Mouse (Mus musculus) stomach, embryonic 16.5 days (tissue): ENCODE results near the gene Fhl2. TPM values are rescaled to one million over a fixed set of nuclear protein-coding genes. Genes with fewer than 3 reads are reported as not detected.

Experiments used
- ATAC-seq: fragments of 200-750 bp; cut with Nextera tagmentation; 2 replicates; pipeline ENCODE4 v1.8.0; 2017; ENCODE audit warnings: moderate number of reproducible peaks, moderate TSS enrichment; ENCODE audit not compliant: insufficient read depth, low FRiP score
- H3K27ac ChIP-seq: fragments of 300-500 bp; sonication (generic); 2 replicates; pipeline ENCODE4 v1.5.1; 2014; ENCODE audit warnings: low read length
- H3K27me3 ChIP-seq: fragments of 300-500 bp; sonication (generic); 2 replicates; pipeline ENCODE4 v1.6.1; 2014; ENCODE audit warnings: low read length, control low read depth, mixed read lengths; ENCODE audit not compliant: control insufficient read depth, insufficient read depth
- H3K36me3 ChIP-seq: fragments of 300-500 bp; sonication (generic); 2 replicates; pipeline ENCODE4 v1.6.1; 2014; ENCODE audit warnings: low read length; ENCODE audit not compliant: control insufficient read depth, insufficient read depth
- H3K4me1 ChIP-seq: fragments of 300-500 bp; sonication (generic); 2 replicates; pipeline ENCODE4 v1.6.1; 2014; ENCODE audit warnings: low read length, control low read depth, mixed read lengths; ENCODE audit not compliant: control insufficient read depth, insufficient read depth
- H3K4me2 ChIP-seq: fragments of 300-500 bp; sonication (generic); 2 replicates; pipeline ENCODE4 v1.6.1; 2014; ENCODE audit warnings: low read depth, low read length, mixed read lengths
- H3K4me3 ChIP-seq: fragments of 300-500 bp; sonication (generic); replicated peaks from 2 replicates; pipeline ENCODE4 v1.5.1; 2014; ENCODE audit warnings: mild to moderate bottlenecking, low read length
- H3K9ac ChIP-seq: fragments of 300-500 bp; sonication (generic); 2 replicates; pipeline ENCODE4 v1.6.1; 2014; ENCODE audit warnings: low read length
- H3K9me3 ChIP-seq: fragments of 300-500 bp; sonication (generic); replicated peaks from 2 replicates; pipeline ENCODE4 v1.6.1; 2016; ENCODE audit warnings: low read length, control low read depth; ENCODE audit not compliant: control insufficient read depth
- WGBS: fragments of 180-500 bp; shearing (Covaris S2); extraction: QIAGEN DNeasy Blood & Tissue Kit; methylation state at CpG from one replicate; pipeline ENCODE4 v1.1.7; 2014; 5-methylcytosine and 5-hydroxymethylcytosine counted together
- polyA plus RNA-seq: library from polyadenylated mRNA; unstranded; fragments of >200 nt; fragmentation: Nextera tagmentation; extraction: Ambion mirVana; gene quantifications from 2 replicates; pipeline ENCODE4 v1.2.1, GENCODE M21; 2015

Fhl2 gene
- polyA plus RNA-seq, 1 experiment from 2014 or later = 91.2 TPM

DNA sequence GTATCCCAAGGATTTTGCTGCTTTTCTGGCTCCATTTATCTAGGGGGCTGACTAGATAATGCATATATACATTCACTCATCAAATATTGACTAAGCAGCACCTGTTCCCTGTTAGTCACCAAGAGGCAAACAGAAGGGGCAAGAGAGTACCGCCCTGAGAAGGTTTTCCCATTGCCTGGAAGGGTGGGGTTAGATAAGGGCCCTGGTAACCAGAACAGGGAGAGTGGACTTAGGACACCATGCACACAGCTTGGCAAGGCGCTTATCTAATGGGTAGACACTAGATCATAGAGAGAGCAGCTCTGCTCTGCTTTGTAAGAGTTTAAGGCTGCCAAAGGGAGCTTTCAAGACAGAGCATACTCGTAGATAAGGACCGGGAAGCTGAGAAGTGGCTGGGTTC is 44.2 kb downstream of the Fhl2 start:
- Histone ChIP-seq H3K27ac (peak overlapping the region; percentile 81), H3K4me1 (peaks cover 27% of the 10 kb centered on the region), H3K27me3 (no peaks in the 10 kb centered on the region), H3K4me2 (no peak overlapping the region), H3K9me3 (0 out of 2 replicates have a peak, but pooled peaks cover 4% of the 10 kb centered on the region), H3K4me3 (no peak overlapping the region), H3K36me3 (peaks cover 4% of the 10 kb centered on the region; the same call in 1 of the 2 replicates), H3K9ac (no peak overlapping the region)
- 59% methylated on average over 4 of the region's 4 CpGs for WGBS
- peak; percentile 92 for ATAC-seq

DNA sequence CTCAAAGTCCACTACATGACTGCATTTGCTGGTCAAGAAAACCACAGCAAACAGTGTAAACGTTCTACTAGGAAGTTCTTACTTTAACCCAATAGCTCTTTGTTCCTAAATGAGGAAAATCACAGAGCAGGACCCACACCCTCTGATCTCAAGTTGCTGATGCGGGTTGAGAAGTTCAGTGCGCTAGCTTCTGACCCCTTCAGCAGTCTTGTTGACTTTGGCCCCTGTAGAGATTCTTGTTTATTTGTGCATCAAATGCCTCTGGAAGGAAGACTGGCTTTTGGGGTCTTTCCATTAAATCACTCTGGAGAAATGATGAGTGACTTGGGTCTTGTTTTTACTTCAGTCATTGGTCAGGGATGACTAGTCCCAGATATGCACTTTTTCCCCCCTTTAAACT is 46.6 kb downstream of the Fhl2 start:
- Histone ChIP-seq H3K27ac (no peak overlapping the region), H3K4me2 (no peak overlapping the region), H3K27me3 (no peaks in the 10 kb centered on the region), H3K9me3 (no peaks in the 10 kb centered on the region), H3K9ac (no peak overlapping the region), H3K4me1 (peaks cover 25% of the 10 kb centered on the region), H3K4me3 (no peak overlapping the region), H3K36me3 (no peaks in the 10 kb centered on the region)
- no peak for ATAC-seq
- WGBS = 44% methylated on average over 3 of the region's 3 CpGs

DNA sequence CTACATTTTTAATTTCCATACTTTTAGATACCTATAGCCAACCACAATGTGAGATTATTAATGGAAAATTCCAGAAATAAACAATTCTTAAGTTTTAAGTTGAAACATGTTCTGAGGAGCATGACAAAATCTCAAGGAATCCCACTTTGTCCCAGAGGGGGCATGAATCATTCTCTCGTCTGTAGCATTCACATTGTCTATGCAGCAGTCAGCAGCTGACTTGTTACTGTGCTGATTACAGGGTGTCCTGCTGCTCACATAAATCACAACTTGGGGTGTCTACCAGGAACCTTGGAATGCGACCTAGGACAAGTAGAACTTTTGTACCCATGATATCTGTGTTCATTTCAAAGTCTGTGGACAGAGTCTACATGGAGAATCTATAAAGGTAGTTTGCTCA is 49.3 kb downstream of the Fhl2 start:
- WGBS = 61% methylated on average over 2 of the region's 2 CpGs
- peaks cover 23% of the 10 kb centered on the region for H3K4me1 ChIP-seq
- H3K4me2 ChIP-seq = no peak overlapping the region
- H3K27ac ChIP-seq = no peak overlapping the region
- H3K9me3 ChIP-seq = no peaks in the 10 kb centered on the region
- no peaks in the 10 kb centered on the region for H3K36me3 ChIP-seq
- no peak overlapping the region for H3K9ac ChIP-seq
- H3K27me3 ChIP-seq = no peaks in the 10 kb centered on the region
- no peak for ATAC-seq
- H3K4me3 ChIP-seq = no peak overlapping the region

DNA sequence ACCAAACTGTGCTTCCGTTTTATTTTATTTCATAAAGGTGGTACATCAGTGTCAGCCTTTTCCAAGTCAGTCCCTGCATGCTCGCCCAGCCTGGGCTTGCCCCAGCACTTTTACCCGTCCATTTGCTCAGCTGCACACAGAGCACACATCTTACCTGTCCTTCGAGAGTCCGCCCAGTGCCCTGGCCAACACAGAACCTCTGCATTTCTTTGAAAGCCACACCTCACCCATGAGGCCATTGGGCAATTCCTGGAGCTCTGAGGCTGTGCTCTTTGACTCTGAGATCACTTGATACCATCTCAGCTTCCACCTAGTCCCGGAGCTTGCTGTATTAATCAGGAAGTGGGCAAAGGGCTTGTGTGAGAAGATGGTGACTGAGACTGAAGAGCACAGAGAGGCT is 51.4 kb downstream of the Fhl2 start:
- Histone ChIP-seq H3K9me3 (no peaks in the 10 kb centered on the region), H3K27ac (peak overlapping the region; percentile 2; the same call in 1 of the 2 replicates), H3K4me2 (no peak overlapping the region), H3K36me3 (no peaks in the 10 kb centered on the region), H3K27me3 (no peaks in the 10 kb centered on the region), H3K4me1 (peaks cover 21% of the 10 kb centered on the region), H3K9ac (no peak overlapping the region), H3K4me3 (no peak overlapping the region)
- WGBS = 64% methylated on average over 6 of the region's 6 CpGs
- peak; percentile 42; the same call in 1 of the 2 replicates for ATAC-seq

DNA sequence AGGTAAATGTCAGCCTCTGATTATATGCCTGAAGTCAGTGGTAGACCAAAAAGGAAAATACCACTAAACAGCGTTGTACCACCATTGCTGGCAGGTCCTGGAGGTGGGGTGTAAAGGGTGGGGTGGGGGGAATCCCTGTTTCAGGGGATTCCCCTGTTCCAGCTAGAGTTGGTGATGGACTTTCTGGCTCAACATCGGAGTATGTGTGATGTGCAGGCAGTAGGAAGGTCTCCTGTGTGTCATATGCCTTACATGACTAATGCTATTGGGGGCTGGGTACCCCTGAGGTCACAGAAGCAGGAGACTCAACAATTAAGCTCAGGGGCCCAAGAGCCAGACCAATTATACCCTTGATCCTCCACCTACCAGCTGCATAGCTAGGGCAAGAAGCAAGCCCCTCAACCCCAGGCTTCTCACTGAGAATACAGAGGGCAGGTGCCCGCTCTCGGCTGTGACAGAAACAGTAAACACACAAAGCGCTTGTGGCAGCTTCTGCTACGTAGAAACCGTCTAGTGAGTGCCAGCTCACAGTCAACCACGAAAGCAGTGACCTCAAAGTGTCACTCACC is 52.4 kb downstream of the Fhl2 start:
- H3K9me3 ChIP-seq = no peaks in the 10 kb centered on the region
- no peak overlapping the region for H3K9ac ChIP-seq
- no peaks in the 10 kb centered on the region for H3K36me3 ChIP-seq
- ATAC-seq = no peak
- H3K27me3 ChIP-seq = no peaks in the 10 kb centered on the region
- 82% methylated on average over 8 of the region's 8 CpGs for WGBS
- H3K4me1 ChIP-seq = peaks cover 21% of the 10 kb centered on the region
- H3K4me3 ChIP-seq = no peak overlapping the region
- no peak overlapping the region for H3K4me2 ChIP-seq
- no peak overlapping the region for H3K27ac ChIP-seq

DNA sequence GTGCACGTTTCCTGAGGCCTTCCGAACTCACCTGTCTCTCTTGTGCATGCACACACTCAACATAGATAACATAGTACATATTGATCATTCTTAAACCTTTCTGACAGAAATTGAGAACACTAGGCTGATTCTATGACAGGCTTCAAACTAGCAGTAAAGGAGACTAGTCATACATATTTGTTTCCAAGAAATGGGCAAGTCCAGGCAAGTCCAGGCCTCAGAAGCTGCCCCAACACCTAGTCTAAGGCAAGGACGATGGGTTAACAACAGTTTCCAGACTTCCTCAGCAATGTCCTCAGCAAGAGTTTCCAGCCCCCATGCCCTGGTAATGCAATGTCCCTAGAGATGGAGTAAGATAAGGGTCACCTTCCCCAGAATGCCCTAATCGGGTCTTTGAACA is 53.0 kb downstream of the Fhl2 start:
- Histone ChIP-seq H3K4me2 (no peak overlapping the region), H3K4me1 (peaks cover 21% of the 10 kb centered on the region), H3K9ac (no peak overlapping the region), H3K27me3 (no peaks in the 10 kb centered on the region), H3K4me3 (no peak overlapping the region), H3K9me3 (no peaks in the 10 kb centered on the region), H3K27ac (no peak overlapping the region), H3K36me3 (peaks cover under 1% of the 10 kb centered on the region; the same call in 1 of the 2 replicates)
- 83% methylated on average over 4 of the region's 4 CpGs for WGBS
- ATAC-seq = no peak

DNA sequence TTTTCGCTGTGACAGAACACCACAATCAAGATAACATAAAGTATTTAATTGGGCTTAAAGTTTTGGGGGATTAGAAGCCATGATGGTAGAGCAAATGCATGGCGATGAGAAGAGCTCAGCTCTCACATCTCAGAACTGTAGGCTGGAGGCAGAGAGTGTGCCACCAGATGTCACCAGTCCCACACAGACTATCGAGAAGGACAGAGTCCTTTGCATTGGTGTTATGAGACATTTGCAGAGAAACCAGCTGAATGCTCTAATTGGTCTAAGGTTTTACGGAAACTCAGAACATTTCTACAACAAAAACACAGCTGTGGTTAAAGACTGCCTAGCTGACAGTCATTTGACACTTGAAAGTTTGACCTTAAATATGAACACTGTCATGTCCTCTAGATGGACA is 53.5 kb downstream of the Fhl2 start:
- H3K36me3 ChIP-seq = peaks cover 6% of the 10 kb centered on the region
- H3K4me1 ChIP-seq = peaks cover 21% of the 10 kb centered on the region
- no peak for ATAC-seq
- H3K9me3 ChIP-seq = no peaks in the 10 kb centered on the region
- H3K4me2 ChIP-seq = no peak overlapping the region
- H3K27me3 ChIP-seq = no peaks in the 10 kb centered on the region
- WGBS = 77% methylated on average over 4 of the region's 4 CpGs
- H3K4me3 ChIP-seq = no peak overlapping the region
- no peak overlapping the region for H3K9ac ChIP-seq
- H3K27ac ChIP-seq = no peak overlapping the region

DNA sequence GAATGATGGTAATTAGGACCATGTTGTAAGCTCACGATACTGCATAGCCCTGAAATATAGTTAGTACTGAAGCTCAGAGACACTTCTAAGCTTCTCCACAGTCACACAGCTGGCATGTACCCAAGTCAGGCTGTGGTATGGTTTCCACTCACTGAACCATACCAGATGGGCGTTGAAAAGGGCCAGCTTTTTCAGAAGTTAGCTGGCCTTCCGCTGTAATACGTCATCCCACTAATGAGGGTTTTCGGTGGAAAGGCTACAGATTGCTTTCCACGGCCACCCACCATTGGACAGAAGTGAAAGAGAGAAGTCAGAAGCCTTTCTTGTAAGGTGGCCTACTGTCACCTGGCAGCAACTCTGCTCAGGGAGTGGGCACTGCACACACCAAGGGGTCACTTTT is 53.9 kb downstream of the Fhl2 start:
- H3K4me2 ChIP-seq = no peak overlapping the region
- H3K9me3 ChIP-seq = no peaks in the 10 kb centered on the region
- ATAC-seq = no peak
- no peak overlapping the region for H3K4me3 ChIP-seq
- 75% methylated on average over 6 of the region's 6 CpGs for WGBS
- H3K27ac ChIP-seq = no peak overlapping the region; the same call in 1 of the 2 replicates
- H3K4me1 ChIP-seq = peaks cover 21% of the 10 kb centered on the region
- H3K27me3 ChIP-seq = no peaks in the 10 kb centered on the region
- no peak overlapping the region for H3K9ac ChIP-seq
- H3K36me3 ChIP-seq = peaks cover 7% of the 10 kb centered on the region

DNA sequence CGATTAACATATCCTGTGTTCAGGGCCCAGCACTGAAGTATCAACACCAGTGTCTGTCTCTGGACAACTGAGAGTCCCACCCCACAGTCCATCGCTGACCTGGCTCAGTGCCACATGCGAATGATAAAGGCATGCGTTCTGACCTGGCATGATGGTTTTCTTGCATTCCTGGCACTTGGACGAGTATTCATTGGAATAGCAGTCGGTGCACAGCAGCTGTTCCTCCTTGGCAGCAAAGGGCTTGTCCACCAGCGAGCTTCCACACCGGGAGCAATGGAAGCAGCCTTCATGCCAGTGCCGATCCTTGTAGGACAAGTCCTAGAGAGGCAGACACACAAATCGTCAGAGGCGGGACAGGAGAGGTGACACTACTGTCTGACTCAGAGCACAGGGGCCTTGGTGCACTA is 55.2 kb downstream of the Fhl2 start:
- Histone ChIP-seq H3K4me2 (no peak overlapping the region), H3K4me1 (peaks cover 21% of the 10 kb centered on the region), H3K27me3 (no peaks in the 10 kb centered on the region), H3K4me3 (no peak overlapping the region), H3K36me3 (peaks cover 16% of the 10 kb centered on the region), H3K9ac (no peak overlapping the region), H3K27ac (no peak overlapping the region; the same call in 1 of the 2 replicates), H3K9me3 (no peaks in the 10 kb centered on the region)
- 66% methylated on average over 11 of the region's 11 CpGs for WGBS
- no peak for ATAC-seq
